Mouse (Mus musculus) lung, adult 2 months (tissue): ENCODE measurements around the gene Fam207a.

Experiments used
- CTCF ChIP-seq: fragments of 200-500 bp; IDR thresholded peaks from 2 replicates; pipeline ENCODE4 v1.5.1; 2011; ENCODE audit warnings: mild to moderate bottlenecking, low read length, control low read depth; ENCODE audit not compliant: insufficient read depth
- POLR2A ChIP-seq: fragments of 200-500 bp; IDR thresholded peaks from 2 replicates; pipeline ENCODE4 v1.6.1; 2011; ENCODE audit warnings: low read depth, mild to moderate bottlenecking, control low read depth, low read length, borderline replicate concordance; ENCODE audit errors: extremely low read depth

DNA sequence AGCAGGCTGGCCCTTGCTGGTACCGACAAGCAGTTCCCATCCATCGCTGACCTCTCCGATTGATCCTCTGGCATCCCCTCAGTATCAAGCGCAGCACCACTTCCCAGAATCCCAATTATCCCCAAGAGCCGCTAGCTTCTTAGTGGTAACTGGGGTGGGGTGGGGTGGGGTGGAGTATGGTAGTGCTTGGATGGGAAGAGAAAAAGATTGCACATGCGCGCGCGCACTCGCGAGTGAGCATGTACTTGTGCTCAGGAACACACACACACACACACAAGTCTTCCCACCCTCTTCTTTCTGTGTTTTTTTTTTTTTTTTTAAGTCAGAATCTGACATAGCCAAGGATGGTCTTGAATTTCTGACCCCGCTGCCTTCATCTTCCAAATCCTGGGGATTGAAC lies 7.2 kb upstream of the Fam207a start:
- TF ChIP-seq POLR2A (no peak), CTCF (no peak)
